Mouse (Mus musculus) forebrain, embryonic 11.5 days (tissue): ENCODE results near the gene Dnajc22. TPM values are rescaled to one million over a fixed set of nuclear protein-coding genes. Genes with fewer than 3 reads are reported as not detected.
A peak's percentile ranks its signal among the peaks of the same experiment; 100 is the strongest.

Source experiments
- ATAC-seq: fragments of 200-750 bp; cut with Nextera tagmentation; replicated peaks from 2 replicates; pipeline ENCODE4 v1.8.0; 2017; ENCODE audit warnings: moderate TSS enrichment; ENCODE audit not compliant: low FRiP score
- DNase-seq: peaks from one replicate; pipeline ENCODE4 v3.0.0-alpha.2; 2017; ENCODE audit warnings: low spot score
- H3K27ac ChIP-seq: fragments of 300-500 bp; sonication (generic); 2 replicates; pipeline ENCODE4 v1.5.1; 2014; ENCODE audit warnings: low read depth, low read length
- H3K27me3 ChIP-seq: fragments of 300-500 bp; sonication (generic); 2 replicates; pipeline ENCODE4 v1.6.1; 2014; ENCODE audit warnings: mild to moderate bottlenecking, low read length, mixed read lengths; ENCODE audit not compliant: control insufficient read depth, insufficient read depth
- H3K36me3 ChIP-seq: fragments of 300-500 bp; sonication (generic); 2 replicates; pipeline ENCODE4 v1.6.1; 2014; ENCODE audit warnings: mild to moderate bottlenecking, low read length, moderate library complexity, mixed read lengths; ENCODE audit not compliant: control insufficient read depth, insufficient read depth
- H3K4me1 ChIP-seq: fragments of 300-500 bp; sonication (generic); replicated peaks from 2 replicates; pipeline ENCODE4 v1.6.1; 2014; ENCODE audit warnings: low read length, mixed read lengths; ENCODE audit not compliant: control insufficient read depth, insufficient read depth
- H3K4me2 ChIP-seq: fragments of 300-500 bp; sonication (generic); 2 replicates; pipeline ENCODE4 v1.6.1; 2014; ENCODE audit warnings: low read depth, mild to moderate bottlenecking, low read length, moderate library complexity, mixed read lengths; ENCODE audit not compliant: severe bottlenecking
- H3K4me3 ChIP-seq: fragments of 300-500 bp; sonication (generic); 2 replicates; pipeline ENCODE4 v1.5.1; 2014; ENCODE audit warnings: low read depth, low read length
- H3K9ac ChIP-seq: fragments of 300-500 bp; sonication (generic); 2 replicates; pipeline ENCODE4 v1.6.1; 2014; ENCODE audit warnings: low read length
- H3K9me3 ChIP-seq: fragments of 300-500 bp; sonication (generic); 2 replicates; pipeline ENCODE4 v1.6.1; 2016; ENCODE audit warnings: low read length, mixed read lengths; ENCODE audit not compliant: control insufficient read depth
- WGBS: fragments of 180-500 bp; shearing (Covaris S2); extraction: QIAGEN DNeasy Blood & Tissue Kit; methylation state at CpG from one replicate; pipeline ENCODE4 v1.1.7; 2014; 5-methylcytosine and 5-hydroxymethylcytosine counted together
- polyA plus RNA-seq: library from polyadenylated mRNA; unstranded; fragments of >200 nt; fragmentation: Nextera tagmentation; extraction: Ambion mirVana; gene quantifications from 2 replicates; pipeline ENCODE4 v1.2.1, GENCODE M21; 2014

Dnajc22 gene
- polyA plus RNA-seq, 1 experiment from 2014 or later: 0.16 TPM

- Histone ChIP-seq H3K4me1 (peaks cover 10% of the 10 kb centered on the region), H3K4me2 (peak overlapping the region; percentile 84), H3K27ac (no peak overlapping the region), H3K9ac (peak overlapping the region; percentile 74), H3K27me3 (no peaks in the 10 kb centered on the region), H3K9me3 (no peaks in the 10 kb centered on the region), H3K4me3 (peak overlapping the region; percentile 70), H3K36me3 (no peaks in the 10 kb centered on the region)
- no peak for ATAC-seq
- DNase-seq: no peak
- WGBS: 61% methylated on average over 6 of the region's 6 CpGs
These were observed 35.0 kb downstream of the Dnajc22 start for GRCm38 (mm10) chr15:99127851-99128522.

- Histone ChIP-seq H3K9ac (no peak overlapping the region), H3K4me2 (no peak overlapping the region), H3K36me3 (no peaks in the 10 kb centered on the region), H3K4me3 (no peak overlapping the region), H3K4me1 (peaks cover 10% of the 10 kb centered on the region), H3K9me3 (no peaks in the 10 kb centered on the region), H3K27me3 (no peaks in the 10 kb centered on the region), H3K27ac (no peak overlapping the region)
- ATAC-seq (no peak), DNase-seq (no peak)
- WGBS: 25% methylated on average over 11 of the region's 11 CpGs
These were observed 36.5 kb downstream of the Dnajc22 start for GRCm38 (mm10) chr15:99129441-99129840.

GRCm38 (mm10) chr15:99129956-99130910 is 37.3 kb downstream of the Dnajc22 start:
- no peak for ATAC-seq
- Histone ChIP-seq H3K4me1 (peaks cover 10% of the 10 kb centered on the region), H3K27me3 (no peaks in the 10 kb centered on the region), H3K9ac (no peak overlapping the region), H3K4me2 (no peak overlapping the region), H3K9me3 (no peaks in the 10 kb centered on the region), H3K27ac (no peak overlapping the region), H3K4me3 (no peak overlapping the region), H3K36me3 (no peaks in the 10 kb centered on the region)
- 59% methylated on average over 22 of the region's 22 CpGs for WGBS
- peak; percentile 62 for DNase-seq

GRCm38 (mm10) chr15:99138389-99138788 is 45.4 kb downstream of the Dnajc22 start:
- Histone ChIP-seq H3K4me1 (no peaks in the 10 kb centered on the region), H3K9ac (no peak overlapping the region), H3K27me3 (no peaks in the 10 kb centered on the region), H3K4me2 (no peak overlapping the region), H3K4me3 (no peak overlapping the region), H3K36me3 (no peaks in the 10 kb centered on the region), H3K27ac (no peak overlapping the region), H3K9me3 (no peaks in the 10 kb centered on the region)
- WGBS: 92% methylated on average over 5 of the region's 5 CpGs
- ATAC-seq (no peak), DNase-seq (no peak)

- ATAC-seq (no peak), DNase-seq (peak; percentile 77)
- Histone ChIP-seq H3K4me2 (no peak overlapping the region), H3K4me1 (no peaks in the 10 kb centered on the region), H3K4me3 (no peak overlapping the region), H3K27ac (no peak overlapping the region), H3K27me3 (no peaks in the 10 kb centered on the region), H3K36me3 (no peaks in the 10 kb centered on the region), H3K9ac (no peak overlapping the region), H3K9me3 (no peaks in the 10 kb centered on the region)
- 71% methylated on average over 6 of the region's 6 CpGs for WGBS
These were observed 46.7 kb downstream of the Dnajc22 start for GRCm38 (mm10) chr15:99139669-99140068.

- Histone ChIP-seq H3K9me3 (no peaks in the 10 kb centered on the region), H3K4me1 (no peaks in the 10 kb centered on the region), H3K4me2 (no peak overlapping the region), H3K27ac (no peak overlapping the region), H3K4me3 (no peak overlapping the region), H3K27me3 (no peaks in the 10 kb centered on the region), H3K36me3 (peaks cover 3% of the 10 kb centered on the region; the same call in 1 of the 2 replicates), H3K9ac (no peak overlapping the region)
- WGBS: 95% methylated on average over 7 of the region's 7 CpGs
- no peak for ATAC-seq
- no peak for DNase-seq
These were observed 57.5 kb downstream of the Dnajc22 start for GRCm38 (mm10) chr15:99150516-99150915.

GRCm38 (mm10) chr15:99151324-99151723 is 58.4 kb downstream of the Dnajc22 start:
- WGBS: 94% methylated on average over 8 of the region's 8 CpGs
- Histone ChIP-seq H3K4me3 (no peak overlapping the region), H3K9ac (no peak overlapping the region), H3K9me3 (no peaks in the 10 kb centered on the region), H3K4me2 (no peak overlapping the region), H3K27me3 (no peaks in the 10 kb centered on the region), H3K27ac (no peak overlapping the region), H3K36me3 (no peaks in the 10 kb centered on the region; the same call in 1 of the 2 replicates), H3K4me1 (no peaks in the 10 kb centered on the region)
- ATAC-seq (no peak), DNase-seq (no peak)

- WGBS: 96% methylated on average over 8 of the region's 8 CpGs
- H3K36me3 ChIP-seq: no peaks in the 10 kb centered on the region; the same call in 1 of the 2 replicates
- no peak overlapping the region for H3K9ac ChIP-seq
- H3K4me2 ChIP-seq: no peak overlapping the region
- H3K27me3 ChIP-seq: no peaks in the 10 kb centered on the region
- no peak overlapping the region for H3K27ac ChIP-seq
- no peak overlapping the region for H3K4me3 ChIP-seq
- ATAC-seq: no peak
- H3K9me3 ChIP-seq: no peaks in the 10 kb centered on the region
- H3K4me1 ChIP-seq: no peaks in the 10 kb centered on the region
- no peak for DNase-seq
These were observed 60.5 kb downstream of the Dnajc22 start for GRCm38 (mm10) chr15:99153466-99153865.
